Mouse (Mus musculus): ENCODE measurements at regions not wholly inside any gene's neighbourhood (a gene's known extent, or its start where the extent isn't known, plus 50 kb on each side); places are given as distances from the start of the nearest gene placed in this dataset.

GRCm38 (mm10) chr12:9345359-9345758, 224.6 kb upstream of the Osr1 start:
- DNase-seq (ENCODE audit: low spot score in 2 of 2), result no peak
- intact Hi-C loops (cut with DNase I), result no loop called here

- intact Hi-C loops (cut with DNase I), result no loop called here
- no peak for DNase-seq (ENCODE audit: low spot score in 2 of 2)
These were observed 214.4 kb upstream of the Osr1 start for GRCm38 (mm10) chr12:9355512-9355911.

GRCm38 (mm10) chr12:9357856-9358255, 212.1 kb upstream of the Osr1 start:
- DNase-seq (ENCODE audit: low spot score in 2 of 2), result no peak

GRCm38 (mm10) chr12:9358872-9359271, 211.0 kb upstream of the Osr1 start:
- intact Hi-C loops (cut with DNase I), result no loop called here

More at GRCm38 (mm10) chr12:9357856-9358255, 212.1 kb upstream of the Osr1 start:
- intact Hi-C loops (cut with DNase I), result no loop called here

GRCm38 (mm10) chr12:9365931-9366330, 204.0 kb upstream of the Osr1 start:
- intact Hi-C loops (cut with DNase I), result no loop called here
- no peak for DNase-seq (ENCODE audit: low spot score in 2 of 2)

More at GRCm38 (mm10) chr12:9358872-9359271, 211.0 kb upstream of the Osr1 start:
- no peak for DNase-seq (ENCODE audit: low spot score in 2 of 2)

- DNase-seq (ENCODE audit: low spot score in 2 of 2), result no peak
- intact Hi-C loops (cut with DNase I), result no loop called here
These were observed 201.2 kb upstream of the Osr1 start for GRCm38 (mm10) chr12:9368682-9369081.

GRCm38 (mm10) chr12:9401956-9402355, 168.0 kb upstream of the Osr1 start:
- DNase-seq (ENCODE audit: low spot score in 2 of 2), result peak in 1 of 2 experiments; percentile 2
- intact Hi-C loops (cut with DNase I), result no loop called here

- peak in 1 of 2 experiments; percentile 2 for DNase-seq (ENCODE audit: low spot score in 2 of 2)
These were observed 164.9 kb upstream of the Osr1 start for GRCm38 (mm10) chr12:9404981-9405380.

GRCm38 (mm10) chr12:9419311-9419710, 150.6 kb upstream of the Osr1 start:
- no peak for DNase-seq (ENCODE audit: low spot score in 2 of 2)
- intact Hi-C loops (cut with DNase I), result no loop called here

More at GRCm38 (mm10) chr12:9404981-9405380, 164.9 kb upstream of the Osr1 start:
- intact Hi-C loops (cut with DNase I), result no loop called here

- intact Hi-C loops (cut with DNase I), result no loop called here
- no peak for DNase-seq (ENCODE audit: low spot score in 2 of 2)
These were observed 139.3 kb upstream of the Osr1 start for GRCm38 (mm10) chr12:9430656-9431055.

GRCm38 (mm10) chr12:9438575-9439161, 131.2 kb upstream of the Osr1 start:
- intact Hi-C loops (cut with DNase I), result no loop called here
- DNase-seq (ENCODE audit: low spot score in 2 of 2), result no peak

- intact Hi-C loops (cut with DNase I), result no loop called here
- DNase-seq (ENCODE audit: low spot score in 2 of 2), result no peak
These were observed 119.3 kb upstream of the Osr1 start for GRCm38 (mm10) chr12:9450620-9451019.

GRCm38 (mm10) chr12:9460193-9460592, 109.7 kb upstream of the Osr1 start:
- DNase-seq (ENCODE audit: low spot score in 2 of 2), result no peak
- intact Hi-C loops (cut with DNase I), result no loop called here

GRCm38 (mm10) chr12:9469655-9470470, 100.1 kb upstream of the Osr1 start:
- intact Hi-C loops (cut with DNase I), result no loop called here

GRCm38 (mm10) chr12:9475836-9476235, 94.1 kb upstream of the Osr1 start:
- intact Hi-C loops (cut with DNase I), result no loop called here
- peak in 1 of 2 experiments; percentile 3 for DNase-seq (ENCODE audit: low spot score in 2 of 2)

More at GRCm38 (mm10) chr12:9469655-9470470, 100.1 kb upstream of the Osr1 start:
- DNase-seq (ENCODE audit: low spot score in 2 of 2), result peak in 1 of 2 experiments; percentile 14

- DNase-seq (ENCODE audit: low spot score in 2 of 2), result no peak
- intact Hi-C loops (cut with DNase I), result no loop called here
These were observed 91.7 kb upstream of the Osr1 start for GRCm38 (mm10) chr12:9478201-9478600.

GRCm38 (mm10) chr12:9487674-9488413, 82.1 kb upstream of the Osr1 start:
- peak; percentile 4 to 9 for DNase-seq (ENCODE audit: low spot score in 2 of 2)
- intact Hi-C loops (cut with DNase I), result no loop called here

- no peak for DNase-seq (ENCODE audit: low spot score in 2 of 2)
- intact Hi-C loops (cut with DNase I), result no loop called here
These were observed 56.0 kb upstream of the Osr1 start for GRCm38 (mm10) chr12:9513926-9514325.

GRCm38 (mm10) chr12:9518782-9519181, 51.1 kb upstream of the Osr1 start:
- intact Hi-C loops (cut with DNase I), result no loop called here

GRCm38 (mm10) chr12:9519346-9519745, 50.6 kb upstream of the Osr1 start:
- no peak for DNase-seq (ENCODE audit: low spot score in 2 of 2)
- intact Hi-C loops (cut with DNase I), result no loop called here

More at GRCm38 (mm10) chr12:9518782-9519181, 51.1 kb upstream of the Osr1 start:
- DNase-seq (ENCODE audit: low spot score in 2 of 2), result no peak
